Comparison of ENCODE assay signal across 12 mouse cellular contexts in genomic region chr8:82858541-82859342, GRCm38 (mm10). TPM values are rescaled to one million over a fixed set of nuclear protein-coding genes. Genes with fewer than 3 reads are reported as not detected.
DNase-seq lines count a peak whose midpoint lies in the region; ATAC-seq and TF ChIP-seq lines count a peak whose summit lies in the region.
"Had no signal": no experiment of that assay in that cellular context is flagged by ENCODE, and none has a peak within 500 bp of the region (broad histone marks: within the 10 kb centered on the region; RNA-seq: fewer than 3 reads in every experiment).

No protein-coding gene starts in this region.

- no peaks in the 10 kb centered on the region for H3K36me3 ChIP-seq in embryonic facial prominence, embryonic 14.5 days (ENCODE audit: control insufficient read depth, insufficient read depth, low read length)
- no peaks in the 10 kb centered on the region for H3K36me3 ChIP-seq in embryonic facial prominence, embryonic 10.5 days (replicated peaks)
- no peaks in the 10 kb centered on the region for H3K36me3 ChIP-seq in C2C12 (ENCODE audit: control insufficient read depth, insufficient read depth)

- H3K27me3 ChIP-seq in embryonic facial prominence, embryonic 14.5 days (replicated peaks; ENCODE audit: control insufficient read depth, insufficient read depth, low read length), result no peaks in the 10 kb centered on the region
- H3K27me3 ChIP-seq in embryonic facial prominence, embryonic 10.5 days (replicated peaks; ENCODE audit: low read depth, poor library complexity, severe bottlenecking), result no peaks in the 10 kb centered on the region; the same call in 1 of the 2 replicates
- H3K27me3 ChIP-seq in C2C12 (ENCODE audit: control insufficient read depth, insufficient read depth, insufficient read length), result no peaks in the 10 kb centered on the region

- no peaks in the 10 kb centered on the region for H3K9me3 ChIP-seq in embryonic facial prominence, embryonic 14.5 days (ENCODE audit: control insufficient read depth, low read length)
- no peaks in the 10 kb centered on the region for H3K9me3 ChIP-seq in embryonic facial prominence, embryonic 10.5 days

- H3K9ac ChIP-seq in embryonic facial prominence, embryonic 14.5 days (ENCODE audit: low read depth, low read length), result no peak overlapping the region
- H3K9ac ChIP-seq: forebrain, postnatal 0 days had no signal

- H3K4me2 ChIP-seq in embryonic facial prominence, embryonic 14.5 days (ENCODE audit: low read depth, low read length), result no peak overlapping the region

- TF ChIP-seq CTCF in C2C12 (IDR thresholded peaks at IDR 0.05; ENCODE audit: control insufficient read depth, insufficient read depth, insufficient read length), result no peak
- TF ChIP-seq CTCF in embryonic fibroblast, embryonic 13.5 days (IDR thresholded peaks at IDR 0.05; ENCODE audit: borderline replicate concordance, insufficient read depth, low read length), result no peak

- no peaks in the 10 kb centered on the region for H3K79me3 ChIP-seq in C2C12 (ENCODE audit: low read depth)

- H3K4me3 ChIP-seq in embryonic facial prominence, embryonic 14.5 days (ENCODE audit: low read depth, low read length), result no peak overlapping the region
- no peak overlapping the region for H3K4me3 ChIP-seq in embryonic facial prominence, embryonic 10.5 days
- H3K4me3 ChIP-seq in C2C12 (ENCODE audit: insufficient read depth, poor library complexity, severe bottlenecking), result no peak overlapping the region
- no peak overlapping the region for H3K4me3 ChIP-seq in embryonic fibroblast, embryonic 13.5 days (ENCODE audit: insufficient read depth, low read length)

- H3K4me1 ChIP-seq in embryonic facial prominence, embryonic 14.5 days (ENCODE audit: control insufficient read depth, insufficient read depth, low read length), result no peaks in the 10 kb centered on the region
- no peaks in the 10 kb centered on the region for H3K4me1 ChIP-seq in embryonic facial prominence, embryonic 10.5 days
- peaks cover 7% of the 10 kb centered on the region for H3K4me1 ChIP-seq in embryonic fibroblast, embryonic 13.5 days (ENCODE audit: control insufficient read depth, insufficient read depth, low read length)

- WGBS in embryonic facial prominence, embryonic 14.5 days, result 61% methylated on average over 9 of the region's 9 CpGs
- 77% methylated on average over 9 of the region's 9 CpGs for WGBS in embryonic facial prominence, embryonic 10.5 days

- no peak overlapping the region for H3ac ChIP-seq in C2C12 (ENCODE audit: control insufficient read depth, insufficient read length, low read depth)

- DNase-seq in embryonic facial prominence, embryonic 14.5 days (ENCODE audit: low spot score), result peak; percentile 58
- no peak for DNase-seq in embryonic facial prominence, embryonic 10.5 days (ENCODE audit: low spot score)
- peak; percentile 17 to 29 for DNase-seq in kidney, postnatal 4 days
- no peak for DNase-seq in kidney, adult 8-10 months
- no peak for DNase-seq in embryo, embryonic 10 days (ENCODE audit: low spot score)
- DNase-seq in urinary bladder, postnatal 4 days (ENCODE audit: low spot score in 2 of 2), result no peak
- DNase-seq: adrenal gland, adult 8-10 months; forebrain, postnatal 0 days; thymus, postnatal 4 days had no signal

- H3K27ac ChIP-seq in embryonic facial prominence, embryonic 14.5 days (replicated peaks; ENCODE audit: low read depth, low read length), result no peak overlapping the region
- no peak overlapping the region for H3K27ac ChIP-seq in embryonic facial prominence, embryonic 10.5 days (replicated peaks)
- H3K27ac ChIP-seq in embryonic fibroblast, embryonic 13.5 days (ENCODE audit: insufficient read depth, low read length), result 0 out of 2 replicates have a peak overlapping the region, but pooled peaks have one; percentile 0

- TF ChIP-seq POLR2A in embryonic fibroblast, embryonic 13.5 days (IDR thresholded peaks at IDR 0.05; ENCODE audit: low read depth, low read length), result no peak

- H3K79me2 ChIP-seq in C2C12 (ENCODE audit: control insufficient read depth, insufficient read depth), result no peaks in the 10 kb centered on the region

- no peak for ATAC-seq in embryonic facial prominence, embryonic 14.5 days (ENCODE audit: low read depth)
- ATAC-seq: forebrain, postnatal 0 days; intestine, postnatal 0 days had no signal

TF ChIP-seq in C2C12, 6 proteins besides CTCF, POLR2A, EP300 and RAD21:
- TF ChIP-seq CEBPB (IDR thresholded peaks at IDR 0.05; ENCODE audit: low read depth) (no peak), MYOD1 (IDR thresholded peaks at IDR 0.05; ENCODE audit: control insufficient read depth, insufficient read length, low read depth) (peak; percentile 93)
TF ChIP-seq in C2C12: peak in this region for 1.

RNA-seq across cellular contexts. Expression of gene Rnf150, which starts 4.4 kb away (rescaled TPM):
- 1.2 and 1.3 TPM in 2 replicates for polyA plus RNA-seq in embryonic facial prominence, embryonic 14.5 days (2014; fragmentation: Nextera tagmentation; extraction: Ambion mirVana)
- polyA plus RNA-seq in embryonic facial prominence, embryonic 10.5 days (2016; fragmentation: Nextera tagmentation; extraction: Ambion mirVana), result 1.8 and 2.5 TPM in 2 replicates
- 3.5 TPM for polyA plus RNA-seq in C2C12 (2012; fragmentation: generic; extraction: Trizol)
- 31.2 and 36.3 TPM in 2 replicates for polyA plus RNA-seq in embryonic fibroblast, embryonic 13.5 days (2011; ENCODE audit: insufficient read length, low read depth, missing spikeins)

Comparison
In these comparisons a context has a peak if more than half of its experiments do, and no peak if none do; other contexts are left out.
1. DNase-seq: peak in embryonic facial prominence, embryonic 14.5 days (single experiment) and kidney, postnatal 4 days (2 of 2); none in embryonic facial prominence, embryonic 10.5 days (single experiment), kidney, adult 8-10 months (0 of 2), embryo, embryonic 10 days (single experiment) and urinary bladder, postnatal 4 days (0 of 2).